Mouse (Mus musculus): ENCODE measurements around the gene Ranbp1.

Gene Ranbp1

DNA sequence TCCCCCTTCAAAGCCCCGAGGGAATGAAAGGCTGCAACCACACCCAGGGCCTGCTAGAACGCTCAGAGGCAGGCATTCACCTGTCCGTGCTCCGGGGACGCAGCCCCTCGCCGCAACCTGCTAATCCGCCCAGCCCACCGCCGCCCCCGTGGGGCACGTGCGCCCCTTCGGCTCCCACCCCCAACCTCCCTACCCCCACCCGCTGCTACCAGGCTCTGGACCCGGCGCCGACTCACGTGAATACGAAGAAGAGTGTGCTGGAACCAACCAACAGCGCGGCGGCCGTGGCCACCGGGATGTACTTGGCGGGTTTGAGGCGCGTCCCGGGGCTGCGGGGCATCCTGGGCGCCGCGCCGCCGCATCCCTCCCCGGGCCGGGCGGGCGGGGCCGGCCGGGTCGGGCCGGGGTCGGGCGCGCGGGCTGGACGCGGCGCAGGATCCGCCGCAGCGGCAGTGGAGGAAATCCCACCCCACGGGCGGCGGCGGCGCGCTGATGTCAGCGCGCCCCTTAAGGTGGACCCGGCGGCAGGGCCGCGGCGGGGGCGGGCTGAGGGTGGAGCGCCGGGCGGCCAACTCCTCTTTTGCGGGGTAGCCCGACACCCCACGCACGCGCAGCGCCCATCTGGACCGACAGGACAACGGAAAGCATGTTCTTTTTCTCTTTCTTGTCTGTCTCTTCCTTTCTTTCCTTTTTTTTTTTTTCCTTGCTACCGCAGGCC, 13.7 kb downstream of the Ranbp1 start, which contains the start of gene Zdhhc8:
Gene Zdhhc8 (minus strand): TSS at position 466 of the 718 bp plus-strand sequence.
- no peak for DNase-seq (ENCODE audit: low read depth in 1 of 2, low spot score in 2 of 2)

DNA sequence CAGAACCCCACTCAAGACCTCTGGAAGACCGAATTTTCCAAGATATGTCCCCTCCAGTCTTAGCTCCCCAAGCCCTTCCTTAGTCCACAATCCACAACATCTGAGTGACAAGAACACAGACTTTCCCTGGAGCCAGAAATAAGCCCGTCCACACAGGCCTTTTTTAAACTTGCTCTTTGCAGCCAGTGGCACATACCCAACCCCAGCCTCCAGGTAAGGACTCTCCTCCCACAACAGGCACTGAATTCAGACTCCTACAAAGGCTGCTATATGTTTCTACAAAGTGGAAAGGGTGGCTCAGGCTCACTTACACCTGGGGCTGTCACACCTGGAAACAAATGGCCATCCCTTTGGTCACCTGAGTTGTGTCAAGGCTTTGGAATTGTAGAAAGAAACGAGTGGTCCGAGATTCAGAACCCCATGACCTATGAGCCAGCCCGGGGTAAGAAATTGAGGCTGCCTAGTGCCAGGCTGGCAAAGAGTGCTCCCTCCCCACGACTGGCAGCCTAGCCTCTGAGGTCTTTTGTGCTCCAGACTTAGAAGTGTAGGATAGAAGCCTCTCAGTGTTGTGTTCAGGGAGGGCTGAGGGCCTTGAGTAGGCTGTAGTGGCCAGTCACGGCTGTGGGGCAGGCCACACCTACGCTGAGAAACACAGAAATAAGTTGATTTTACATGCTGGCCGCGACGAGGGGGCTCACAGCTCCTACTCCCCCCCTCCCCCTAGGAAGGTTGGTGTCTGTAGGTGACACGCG, 14.4 kb downstream of the Ranbp1 start:
- no peak for DNase-seq (ENCODE audit: low read depth in 1 of 2, low spot score in 2 of 2)

- DNase-seq (ENCODE audit: low read depth in 1 of 2, low spot score in 2 of 2), result no peak
These were observed 15.1 kb downstream of the Ranbp1 start for GRCm38 (mm10) chr16:18233451-18233850.

DNA sequence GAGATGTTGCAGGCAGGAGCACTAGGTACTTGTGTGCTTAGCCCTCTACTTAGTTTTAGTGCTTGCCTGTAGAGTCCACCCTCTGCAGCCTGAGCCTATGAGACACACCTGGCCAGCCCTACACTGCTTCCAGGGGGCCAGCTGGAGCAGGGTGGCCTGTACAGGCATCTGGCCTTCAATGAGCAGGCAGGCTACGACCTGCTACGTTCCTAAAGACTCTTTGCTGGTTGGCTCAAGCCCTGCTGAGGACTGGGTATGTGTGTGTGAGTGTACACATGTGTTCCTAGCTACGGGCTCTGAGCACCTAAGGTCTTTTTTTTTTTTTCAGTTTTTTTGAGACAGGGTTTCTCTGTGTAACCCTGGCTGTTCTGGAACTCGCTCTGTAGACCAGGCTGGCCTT, 17.1 kb downstream of the Ranbp1 start:
- DNase-seq (ENCODE audit: low read depth in 1 of 2, low spot score in 2 of 2), result no peak

DNA sequence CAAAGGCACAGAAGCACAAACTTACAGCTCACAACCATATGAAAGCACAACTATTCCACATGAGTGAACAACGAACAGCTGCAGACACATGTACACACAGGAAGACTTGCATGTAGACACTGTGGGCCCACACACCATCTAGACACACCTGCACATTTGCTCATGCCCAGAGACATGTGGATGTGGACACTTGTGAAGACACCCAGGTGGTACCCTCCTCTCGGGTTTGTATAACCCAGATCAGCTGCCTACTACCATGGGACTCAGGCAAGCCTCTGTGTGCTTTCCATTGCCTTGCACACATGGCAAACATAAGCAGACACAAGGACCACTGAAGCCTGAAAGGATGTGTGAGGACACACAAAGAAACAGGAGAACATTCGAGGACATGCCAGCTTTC, 17.5 kb downstream of the Ranbp1 start:
- DNase-seq (ENCODE audit: low read depth in 1 of 2, low spot score in 2 of 2), result no peak

DNA sequence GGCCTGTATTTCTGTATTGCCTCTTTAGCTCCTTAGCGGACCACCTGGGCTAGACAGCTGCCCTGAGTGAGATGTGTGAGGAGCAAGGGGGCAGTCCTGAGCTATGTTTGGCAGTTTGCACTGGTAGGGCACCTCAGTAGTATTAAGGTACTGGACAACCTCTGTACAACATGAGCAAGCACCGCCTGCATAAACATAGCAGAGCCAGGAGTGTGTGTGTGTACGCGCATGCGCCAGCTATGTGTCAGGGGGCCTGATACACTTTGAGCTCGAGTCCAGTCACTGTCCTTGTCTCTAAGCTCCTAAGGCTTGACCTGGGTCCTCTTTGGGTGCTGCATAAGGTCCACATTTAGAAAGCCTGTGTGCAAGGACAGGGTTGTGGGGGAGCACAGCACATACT, 17.9 kb downstream of the Ranbp1 start:
- no peak for DNase-seq (ENCODE audit: low read depth in 1 of 2, low spot score in 2 of 2)

DNA sequence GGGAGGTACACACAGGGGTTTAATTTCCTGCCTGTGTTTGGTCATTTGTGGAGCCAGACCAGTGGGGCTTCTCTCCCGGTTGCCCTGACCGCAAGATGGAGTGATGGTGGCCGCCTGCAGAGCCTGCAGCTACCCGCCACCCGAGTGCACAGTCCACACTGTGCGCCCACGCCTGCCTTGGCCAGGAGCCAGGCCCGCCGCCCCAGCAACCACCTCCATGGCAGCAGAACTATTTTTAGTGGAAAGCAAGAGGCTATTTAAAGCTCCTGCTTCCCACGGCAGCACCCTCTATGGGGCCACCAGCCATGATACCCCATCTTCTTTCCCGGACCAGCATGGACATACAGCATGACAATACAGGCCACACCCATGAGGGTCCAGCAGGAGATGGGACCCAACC, 18.9 kb downstream of the Ranbp1 start:
- no peak for DNase-seq (ENCODE audit: low read depth in 1 of 2, low spot score in 2 of 2)

GRCm38 (mm10) chr16:18228856-18229255, 19.7 kb downstream of the Ranbp1 start:
- DNase-seq (ENCODE audit: low read depth in 1 of 2, low spot score in 2 of 2), result no peak

DNA sequence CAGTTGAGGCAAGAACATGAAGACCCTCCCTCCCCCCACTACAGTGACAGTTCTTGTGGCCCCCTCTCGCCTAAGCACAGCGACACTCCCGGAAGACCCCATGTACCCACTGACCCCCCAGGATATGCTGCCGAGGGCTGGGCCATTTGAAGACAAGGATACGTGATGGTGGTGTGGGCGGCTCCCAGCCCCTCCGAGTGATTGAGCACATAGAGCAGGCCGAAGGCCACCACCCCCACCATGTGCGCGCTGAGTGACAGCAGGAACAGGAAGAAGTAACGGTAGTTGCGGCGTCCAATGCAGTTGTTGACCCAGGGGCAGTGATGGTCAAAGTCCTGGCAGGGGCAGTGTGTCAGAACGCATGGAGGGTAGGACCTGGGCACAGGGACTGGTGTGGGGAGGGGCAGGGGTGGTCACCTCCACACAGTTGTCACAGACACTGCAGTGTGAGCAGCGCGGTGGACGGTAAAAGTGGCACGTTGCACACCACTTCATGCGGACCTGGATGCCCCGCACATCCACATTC, 20.6 kb downstream of the Ranbp1 start:
- DNase-seq (ENCODE audit: low read depth in 1 of 2, low spot score in 2 of 2), result no peak

GRCm38 (mm10) chr16:18227187-18227586, 21.3 kb downstream of the Ranbp1 start:
- DNase-seq (ENCODE audit: low read depth in 1 of 2, low spot score in 2 of 2), result no peak

DNA sequence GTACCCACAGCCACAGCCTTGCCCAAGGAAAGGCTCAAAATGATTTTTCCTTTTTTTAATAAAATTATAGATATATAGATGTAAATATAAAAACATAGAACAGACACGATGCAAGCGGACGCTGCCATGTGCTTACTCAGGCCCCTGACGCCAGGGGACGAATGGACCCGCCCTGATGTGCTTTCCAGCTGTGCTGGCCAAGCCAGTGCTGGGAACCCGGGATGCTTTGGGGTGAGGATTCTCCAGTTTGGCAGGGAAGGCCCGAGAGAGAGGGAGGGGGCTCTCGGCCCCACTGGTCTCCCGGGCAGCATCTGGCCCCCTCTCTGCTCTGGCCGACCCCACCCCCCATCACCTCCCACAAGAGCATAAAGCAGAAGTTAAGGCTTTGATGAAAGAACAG, 26.3 kb downstream of the Ranbp1 start:
- DNase-seq (ENCODE audit: low read depth in 1 of 2, low spot score in 2 of 2), result no peak

- DNase-seq (ENCODE audit: low read depth in 1 of 2, low spot score in 2 of 2), result no peak
These were observed 27.0 kb downstream of the Ranbp1 start for GRCm38 (mm10) chr16:18221543-18221898.

- DNase-seq (ENCODE audit: low read depth in 1 of 2, low spot score in 2 of 2), result no peak
These were observed 27.5 kb downstream of the Ranbp1 start for GRCm38 (mm10) chr16:18220856-18221542.

GRCm38 (mm10) chr16:18220001-18220400, 28.5 kb downstream of the Ranbp1 start:
- DNase-seq (ENCODE audit: low read depth in 1 of 2, low spot score in 2 of 2), result no peak

- no peak for DNase-seq (ENCODE audit: low read depth in 1 of 2, low spot score in 2 of 2)
These were observed 29.9 kb downstream of the Ranbp1 start for GRCm38 (mm10) chr16:18218580-18218996.

DNA sequence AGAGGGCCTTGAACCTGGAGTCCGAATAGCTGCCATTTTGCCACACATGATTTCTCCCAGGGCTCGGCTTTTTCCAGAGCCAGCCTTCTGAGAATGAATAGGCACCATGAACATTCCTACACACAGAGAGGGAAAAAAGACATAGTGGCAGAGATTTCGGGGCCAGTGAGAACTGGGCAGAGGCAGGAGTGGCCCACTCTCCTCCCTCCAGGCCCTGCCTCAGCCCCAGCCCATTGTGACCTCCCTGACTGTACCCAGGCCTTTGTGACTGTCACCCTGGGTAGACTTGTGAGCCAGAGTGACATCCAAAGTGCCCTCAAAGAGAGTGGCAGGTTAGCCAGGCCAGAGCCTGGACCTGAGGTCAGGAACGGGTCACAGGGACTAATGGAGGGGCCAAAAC, 31.0 kb downstream of the Ranbp1 start, which contains the start of gene Ccdc188:
Gene Ccdc188 (plus strand): TSS at position 301 of the 400 bp plus-strand sequence.
- no peak for DNase-seq (ENCODE audit: low read depth in 1 of 2, low spot score in 2 of 2)

- no peak for DNase-seq (ENCODE audit: low read depth in 1 of 2, low spot score in 2 of 2)
These were observed 33.7 kb downstream of the Ranbp1 start for GRCm38 (mm10) chr16:18214858-18215257.

DNA sequence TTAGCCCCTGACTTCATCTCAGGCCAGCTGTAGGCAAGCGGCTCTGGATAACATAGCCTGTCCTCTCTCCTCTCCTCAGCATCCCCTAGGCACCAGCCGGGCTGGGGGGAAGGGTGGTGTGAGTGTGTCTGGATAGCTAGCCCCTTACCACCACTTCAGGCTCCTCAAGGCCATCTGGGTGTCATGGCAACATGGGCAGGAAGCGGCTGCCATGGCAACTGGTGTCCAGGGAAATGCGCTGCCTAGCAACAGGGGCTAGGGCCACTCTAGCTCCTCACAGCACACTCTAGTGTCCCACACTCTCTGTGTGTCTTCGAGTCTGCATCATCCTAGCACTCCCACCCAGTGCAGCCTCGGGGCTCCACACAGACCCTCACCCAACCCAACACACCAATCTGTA, 34.8 kb downstream of the Ranbp1 start:
- DNase-seq (ENCODE audit: low read depth in 1 of 2, low spot score in 2 of 2), result no peak

- DNase-seq (ENCODE audit: low read depth in 1 of 2, low spot score in 2 of 2), result peak; percentile 29 to 49
These were observed 36.9 kb downstream of the Ranbp1 start for GRCm38 (mm10) chr16:18211417-18212171.

DNA sequence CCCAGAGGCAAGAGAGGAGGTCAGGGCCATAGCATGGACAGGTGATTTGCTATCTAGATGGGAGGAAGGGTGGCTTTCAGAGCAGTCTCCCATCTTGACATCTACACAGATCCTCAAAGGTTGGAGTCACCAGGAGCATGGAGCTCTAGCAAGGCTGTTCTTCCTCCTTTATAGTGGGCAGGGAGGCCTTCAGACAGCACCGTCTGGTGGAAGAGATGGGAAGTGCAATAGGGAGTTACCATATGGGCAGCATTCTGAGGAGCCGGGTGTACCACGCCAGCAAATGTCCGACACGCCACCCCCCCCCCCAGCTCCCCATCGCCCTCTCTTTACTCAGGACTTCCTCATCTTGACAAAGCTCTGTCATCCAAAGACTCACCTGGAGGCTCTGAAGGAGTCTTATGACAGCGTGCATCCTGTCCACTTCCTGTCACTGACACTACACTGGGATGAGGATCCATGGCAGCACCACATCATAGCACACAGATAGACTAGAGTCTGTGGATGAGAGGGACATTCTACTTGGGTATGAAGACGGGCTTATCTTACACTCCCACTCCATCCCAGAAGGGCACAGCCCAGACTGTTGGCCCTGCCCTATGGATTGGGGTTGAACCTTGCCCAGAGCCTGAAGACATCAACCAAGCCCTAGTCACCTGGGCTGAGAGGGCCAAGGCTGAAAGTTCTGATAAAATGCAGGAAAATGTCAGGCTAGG, 37.7 kb downstream of the Ranbp1 start:
- peak in 1 of 2 experiments; percentile 55 for DNase-seq (ENCODE audit: low read depth in 1 of 2, low spot score in 2 of 2)
